Mouse (Mus musculus) hindbrain, embryonic 14.5 days (tissue): ENCODE measurements around the gene Clpx. TPM values are rescaled to one million over a fixed set of nuclear protein-coding genes. Genes with fewer than 3 reads are reported as not detected.

ENCODE experiments used
- ATAC-seq: fragments of 200-750 bp; cut with Nextera tagmentation; 2 replicates; pipeline ENCODE4 v1.8.0; 2017; ENCODE audit warnings: moderate number of reproducible peaks, mild to moderate bottlenecking, moderate TSS enrichment, moderate library complexity; ENCODE audit not compliant: low FRiP score
- DNase-seq: peaks from one replicate; pipeline ENCODE4 v3.0.0-alpha.2; 2015; ENCODE audit warnings: low spot score
- H3K27ac ChIP-seq: fragments of 300-500 bp; sonication (generic); 2 replicates; pipeline ENCODE4 v1.5.1; 2014; ENCODE audit warnings: mild to moderate bottlenecking, moderate library complexity
- H3K27me3 ChIP-seq: fragments of 300-500 bp; sonication (generic); 2 replicates; pipeline ENCODE4 v1.6.1; 2014; ENCODE audit warnings: mild to moderate bottlenecking, low read length, mixed read lengths; ENCODE audit not compliant: control insufficient read depth, insufficient read depth
- H3K36me3 ChIP-seq: fragments of 300-500 bp; sonication (generic); replicated peaks from 2 replicates; pipeline ENCODE4 v1.6.1; 2014; ENCODE audit not compliant: control insufficient read depth, insufficient read depth
- H3K4me1 ChIP-seq: fragments of 300-500 bp; sonication (generic); replicated peaks from 2 replicates; pipeline ENCODE4 v1.6.1; 2014; ENCODE audit warnings: antibody characterized with exemption, low read length, mixed read lengths; ENCODE audit not compliant: control insufficient read depth, insufficient read depth
- H3K4me2 ChIP-seq: fragments of 300-500 bp; sonication (generic); replicated peaks from 2 replicates; pipeline ENCODE4 v1.6.1; 2014; ENCODE audit warnings: mild to moderate bottlenecking, moderate library complexity
- H3K4me3 ChIP-seq: fragments of 300-500 bp; sonication (generic); replicated peaks from 2 replicates; pipeline ENCODE4 v1.5.1; 2014; ENCODE audit warnings: mild to moderate bottlenecking, low read length
- H3K9ac ChIP-seq: fragments of 300-500 bp; sonication (generic); 2 replicates; pipeline ENCODE4 v1.6.1; 2014
- H3K9me3 ChIP-seq: fragments of 300-500 bp; sonication (generic); 2 replicates; pipeline ENCODE4 v1.6.1; 2016; ENCODE audit warnings: low read length; ENCODE audit not compliant: control insufficient read depth
- WGBS: fragments of 180-500 bp; shearing (Covaris S2); extraction: QIAGEN DNeasy Blood & Tissue Kit; methylation state at CpG from one replicate; pipeline ENCODE4 v1.1.7; 2014; 5-methylcytosine and 5-hydroxymethylcytosine counted together
- polyA plus RNA-seq: library from polyadenylated mRNA; unstranded; fragments of >200 nt; fragmentation: Nextera tagmentation; extraction: Ambion mirVana; gene quantifications from 2 replicates; pipeline ENCODE4 v1.2.1, GENCODE M21; 2014

The Clpx gene
- polyA plus RNA-seq, 1 experiment from 2014 or later = 43.7 TPM

DNA sequence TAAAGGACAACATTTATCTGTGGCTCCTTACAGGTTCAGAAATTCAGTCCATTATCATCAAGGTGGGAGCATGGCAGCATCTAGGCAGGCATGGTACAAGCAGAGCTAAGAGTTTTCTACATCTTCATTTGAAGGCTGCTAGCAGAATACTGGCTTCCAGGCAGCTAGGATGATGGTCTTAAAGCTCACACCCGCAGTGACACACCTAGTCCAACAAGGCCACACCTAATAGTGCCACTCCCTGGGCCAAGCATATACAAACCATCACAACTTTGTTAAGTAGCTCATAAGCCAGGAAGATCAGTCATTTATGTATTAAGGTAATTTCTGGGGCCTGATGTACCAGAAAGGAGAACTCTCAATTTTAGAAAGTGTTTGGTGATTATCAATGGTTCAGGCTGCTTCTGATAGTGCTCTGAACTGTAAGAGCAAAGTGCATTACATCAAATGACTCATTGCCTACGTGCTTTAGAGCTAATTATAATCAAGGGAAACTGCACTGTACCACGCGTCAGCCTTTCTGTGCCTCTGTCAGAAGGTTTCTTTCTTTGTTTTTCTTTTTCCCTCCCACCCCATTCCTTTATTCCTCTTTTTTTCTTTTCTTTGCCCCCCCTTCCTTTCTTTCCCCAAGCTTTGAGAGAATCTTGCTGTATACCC lies 8.4 kb downstream of the Clpx start:
- no peak overlapping the region for H3K4me2 ChIP-seq
- no peaks in the 10 kb centered on the region for H3K27me3 ChIP-seq
- WGBS = 97% methylated on average over 4 of the region's 4 CpGs
- no peaks in the 10 kb centered on the region for H3K4me1 ChIP-seq
- H3K36me3 ChIP-seq = peaks cover 82% of the 10 kb centered on the region
- ATAC-seq (no peak), DNase-seq (no peak)
- H3K4me3 ChIP-seq = no peak overlapping the region
- H3K27ac ChIP-seq = no peak overlapping the region
- H3K9me3 ChIP-seq = no peaks in the 10 kb centered on the region
- H3K9ac ChIP-seq = no peak overlapping the region

DNA sequence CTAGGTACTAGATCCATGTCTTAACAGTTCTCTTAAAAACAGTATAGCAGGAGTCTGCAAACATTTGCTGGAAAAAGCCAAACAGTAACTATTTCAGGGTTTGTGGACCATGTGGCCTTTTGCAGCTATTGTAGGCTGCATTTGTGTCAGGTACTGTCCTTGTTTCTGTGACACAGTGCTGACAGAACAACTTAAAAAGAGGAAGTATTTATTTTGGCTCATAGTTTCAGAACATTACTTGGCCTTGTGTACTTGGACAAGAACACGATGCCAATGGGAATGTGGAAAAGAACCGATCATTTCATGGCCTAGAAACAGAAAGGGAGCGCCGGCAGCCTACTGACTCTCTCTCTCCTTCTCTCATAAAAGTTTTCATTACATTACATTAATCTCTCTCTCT lies 9.5 kb downstream of the Clpx start:
- Histone ChIP-seq H3K9me3 (no peaks in the 10 kb centered on the region), H3K27me3 (no peaks in the 10 kb centered on the region), H3K4me2 (no peak overlapping the region), H3K27ac (no peak overlapping the region), H3K4me1 (no peaks in the 10 kb centered on the region), H3K36me3 (peaks cover 82% of the 10 kb centered on the region), H3K4me3 (no peak overlapping the region), H3K9ac (no peak overlapping the region)
- WGBS = 94% methylated on average over 4 of the region's 4 CpGs
- DNase-seq (no peak), ATAC-seq (no peak)

DNA sequence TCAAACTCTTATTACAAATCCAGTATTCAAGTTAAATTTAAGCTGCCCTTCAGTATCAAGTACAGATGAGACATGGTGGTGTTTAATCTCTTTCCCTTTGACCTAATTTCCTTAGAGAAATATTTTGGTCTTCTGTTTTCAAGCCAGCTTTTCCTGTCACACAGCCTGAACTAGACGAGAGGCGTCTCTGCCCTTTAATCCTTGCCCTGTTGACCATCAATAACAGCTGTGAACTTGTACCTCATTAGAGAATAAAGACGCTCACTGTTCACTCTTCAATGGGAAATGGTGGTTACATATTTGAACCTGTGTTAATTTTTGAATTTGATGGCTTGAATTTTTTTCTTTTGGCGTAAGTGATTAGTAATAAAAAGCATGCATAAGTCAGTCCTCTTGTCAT lies 10.2 kb downstream of the Clpx start:
- Histone ChIP-seq H3K27ac (no peak overlapping the region), H3K4me3 (no peak overlapping the region), H3K4me1 (no peaks in the 10 kb centered on the region), H3K27me3 (no peaks in the 10 kb centered on the region), H3K9ac (no peak overlapping the region), H3K36me3 (peaks cover 88% of the 10 kb centered on the region), H3K4me2 (no peak overlapping the region), H3K9me3 (no peaks in the 10 kb centered on the region)
- DNase-seq (no peak), ATAC-seq (no peak)
- 87% methylated on average over 4 of the region's 4 CpGs for WGBS

DNA sequence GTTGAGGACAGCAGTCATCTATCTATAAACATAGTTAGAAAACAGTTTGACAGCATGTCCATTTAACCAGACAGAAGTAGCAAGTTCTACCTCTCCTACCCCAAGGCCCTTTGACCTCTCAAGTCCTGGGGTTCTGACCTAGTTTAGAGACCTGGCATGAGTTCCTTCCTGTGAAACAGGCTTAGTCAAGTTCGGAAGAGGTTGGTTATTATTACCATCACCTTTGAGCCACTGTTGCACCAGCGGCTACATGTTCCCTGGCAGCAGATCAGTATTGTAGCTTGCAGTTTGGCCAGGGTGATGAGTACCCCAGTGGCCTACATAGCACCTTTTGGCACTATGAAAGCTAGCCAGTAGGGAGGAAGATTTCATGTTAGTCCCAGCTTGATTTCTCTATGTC lies 12.6 kb downstream of the Clpx start:
- Histone ChIP-seq H3K9me3 (no peaks in the 10 kb centered on the region), H3K36me3 (peaks cover 82% of the 10 kb centered on the region), H3K27ac (no peak overlapping the region), H3K4me3 (no peak overlapping the region), H3K9ac (no peak overlapping the region), H3K4me1 (no peaks in the 10 kb centered on the region), H3K4me2 (no peak overlapping the region), H3K27me3 (no peaks in the 10 kb centered on the region)
- WGBS = 96% methylated on average over 2 of the region's 2 CpGs
- DNase-seq = no peak
- no peak for ATAC-seq

DNA sequence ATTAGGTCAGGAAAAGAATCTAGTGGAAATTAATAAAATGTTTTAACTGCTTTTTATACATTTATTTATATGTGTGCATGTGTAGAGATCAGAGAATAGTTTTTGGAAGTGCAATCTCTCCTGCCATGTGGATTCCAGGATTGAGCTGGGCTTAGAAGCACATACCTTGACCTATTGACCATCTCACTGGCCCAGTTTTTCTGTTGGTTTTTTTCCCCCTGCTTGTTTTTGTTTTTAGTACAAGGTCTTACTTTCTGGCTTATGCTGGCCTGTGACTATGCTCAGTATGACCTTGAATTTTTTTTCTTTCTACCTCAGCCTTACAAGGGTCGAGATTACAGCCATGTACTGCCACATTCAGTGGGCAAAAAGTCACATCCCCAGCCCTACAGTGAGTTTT lies 14.0 kb downstream of the Clpx start:
- no peaks in the 10 kb centered on the region for H3K4me1 ChIP-seq
- H3K9me3 ChIP-seq = no peaks in the 10 kb centered on the region
- no peak overlapping the region for H3K4me3 ChIP-seq
- WGBS = 88% methylated on average over 1 of the region's 1 CpGs
- H3K27me3 ChIP-seq = no peaks in the 10 kb centered on the region
- H3K4me2 ChIP-seq = no peak overlapping the region
- no peak for DNase-seq
- no peak overlapping the region for H3K9ac ChIP-seq
- no peak overlapping the region for H3K27ac ChIP-seq
- ATAC-seq = no peak
- peaks cover 82% of the 10 kb centered on the region for H3K36me3 ChIP-seq

DNA sequence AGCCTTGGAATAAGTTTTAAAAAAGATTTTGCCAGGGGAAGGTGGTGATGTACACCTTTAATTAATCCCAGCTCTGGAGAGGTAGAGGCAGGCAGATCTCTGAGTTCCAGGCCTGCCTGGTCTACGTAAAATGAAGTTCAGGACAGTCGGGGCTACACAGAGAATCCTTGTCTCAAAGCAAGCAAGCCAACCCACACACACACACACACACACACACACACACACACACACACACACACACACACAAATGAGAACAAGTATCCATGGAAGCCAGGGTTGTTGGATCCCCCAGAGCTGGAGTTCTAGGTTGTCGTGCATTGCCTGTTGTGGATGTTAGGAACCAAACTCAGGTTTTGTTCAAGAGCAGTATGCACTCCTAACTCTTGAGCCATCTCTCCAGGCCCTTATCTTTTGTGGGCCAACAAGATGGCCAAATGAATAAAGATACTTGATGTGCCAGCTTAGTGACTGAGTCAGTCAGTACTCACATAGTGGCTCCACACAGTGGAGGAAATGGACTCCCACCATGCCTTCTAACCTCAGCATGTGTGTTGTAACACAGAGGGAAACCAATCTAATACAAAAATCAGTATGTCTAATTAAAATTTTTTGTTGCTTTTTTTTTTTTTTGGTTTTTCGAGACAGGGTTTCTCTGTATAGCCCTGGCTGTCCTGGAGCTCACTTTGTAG lies 18.8 kb downstream of the Clpx start:
- H3K27ac ChIP-seq = no peak overlapping the region
- H3K4me2 ChIP-seq = no peak overlapping the region
- no peaks in the 10 kb centered on the region for H3K27me3 ChIP-seq
- H3K9me3 ChIP-seq = no peaks in the 10 kb centered on the region
- DNase-seq (no peak), ATAC-seq (no peak)
- H3K9ac ChIP-seq = no peak overlapping the region
- H3K4me1 ChIP-seq = no peaks in the 10 kb centered on the region
- WGBS = 96% methylated on average over 4 of the region's 4 CpGs
- H3K36me3 ChIP-seq = peaks cover 73% of the 10 kb centered on the region
- H3K4me3 ChIP-seq = no peak overlapping the region

DNA sequence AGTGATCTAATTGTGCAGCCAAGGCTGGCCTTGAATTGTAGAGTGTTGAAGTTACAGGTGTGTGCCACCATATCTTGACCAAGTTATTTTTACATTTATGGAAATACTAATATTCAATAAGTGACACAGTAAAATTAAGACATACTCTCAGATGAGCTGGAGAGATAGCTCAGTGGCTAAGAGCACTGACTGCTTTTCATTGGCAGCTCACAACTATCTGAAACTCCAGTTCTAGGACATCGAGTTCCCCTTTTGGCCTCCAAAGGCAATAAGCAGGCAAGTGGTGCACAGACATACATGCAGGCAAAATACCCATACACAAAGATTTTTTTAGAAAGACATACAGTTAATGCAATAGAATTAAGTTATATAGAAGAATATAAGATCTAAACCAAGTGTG lies 19.8 kb downstream of the Clpx start:
- Histone ChIP-seq H3K9me3 (no peaks in the 10 kb centered on the region), H3K4me3 (no peak overlapping the region), H3K4me1 (no peaks in the 10 kb centered on the region), H3K27me3 (no peaks in the 10 kb centered on the region), H3K9ac (no peak overlapping the region), H3K27ac (no peak overlapping the region), H3K4me2 (no peak overlapping the region), H3K36me3 (peaks cover 72% of the 10 kb centered on the region)
- ATAC-seq (no peak), DNase-seq (no peak)
- 100% methylated on average over 1 of the region's 1 CpGs for WGBS

DNA sequence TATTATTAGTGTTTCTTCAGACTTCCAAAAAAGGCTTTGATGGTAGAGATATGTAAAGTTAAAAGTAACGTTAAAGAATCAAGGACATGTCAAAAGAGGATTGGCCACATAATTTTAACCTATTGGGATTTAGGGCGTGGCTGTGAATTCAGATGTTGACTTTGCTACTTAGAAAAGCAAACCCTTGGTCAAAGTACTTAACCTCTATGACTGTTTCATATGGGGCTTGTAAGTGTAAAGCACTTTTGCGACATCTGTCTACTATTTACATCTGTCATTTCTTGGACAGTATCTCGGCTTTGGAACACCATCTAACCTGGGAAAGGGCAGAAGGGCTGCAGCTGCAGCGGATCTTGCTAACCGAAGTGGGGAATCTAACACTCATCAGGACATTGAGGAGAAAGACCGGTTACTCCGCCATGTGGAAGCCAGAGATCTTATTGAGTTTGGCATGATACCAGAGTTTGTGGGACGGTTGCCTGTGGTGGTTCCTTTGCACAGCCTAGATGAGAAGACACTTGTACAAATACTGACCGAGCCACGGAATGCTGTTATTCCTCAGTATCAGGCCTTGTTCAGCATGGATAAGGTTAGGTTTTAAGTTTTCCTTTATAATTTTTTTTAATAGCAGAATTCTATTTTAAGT lies 28.3 kb downstream of the Clpx start:
- Histone ChIP-seq H3K27ac (no peak overlapping the region), H3K27me3 (no peaks in the 10 kb centered on the region), H3K9ac (no peak overlapping the region), H3K4me1 (no peaks in the 10 kb centered on the region), H3K9me3 (no peaks in the 10 kb centered on the region), H3K4me3 (no peak overlapping the region), H3K36me3 (peaks cover 92% of the 10 kb centered on the region), H3K4me2 (no peak overlapping the region)
- WGBS = 94% methylated on average over 11 of the region's 11 CpGs
- ATAC-seq (no peak), DNase-seq (no peak)

DNA sequence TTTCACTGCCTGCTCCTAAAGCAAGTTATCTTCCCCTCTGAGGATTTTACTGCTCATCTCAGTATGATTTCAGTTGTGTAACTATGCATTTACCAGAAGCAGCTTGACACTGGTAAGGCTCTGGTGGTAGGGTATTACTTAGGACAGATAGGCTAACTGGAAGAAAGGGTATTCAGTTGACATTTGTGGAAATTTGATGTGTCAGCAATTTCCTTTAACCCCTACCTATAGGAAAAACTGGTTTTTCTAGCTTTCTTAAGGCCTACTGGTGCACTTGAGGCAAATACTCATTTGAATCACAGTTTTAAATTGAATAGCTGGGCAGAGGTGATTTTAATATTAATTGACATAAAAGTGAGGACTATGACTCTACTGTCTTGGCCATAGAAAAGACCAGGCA lies 31.9 kb downstream of the Clpx start:
- ATAC-seq (no peak), DNase-seq (no peak)
- no peak overlapping the region for H3K9ac ChIP-seq
- H3K9me3 ChIP-seq = no peaks in the 10 kb centered on the region
- H3K4me1 ChIP-seq = no peaks in the 10 kb centered on the region
- no peak overlapping the region for H3K4me3 ChIP-seq
- H3K27me3 ChIP-seq = no peaks in the 10 kb centered on the region
- no peak overlapping the region for H3K27ac ChIP-seq
- no peak overlapping the region for H3K4me2 ChIP-seq
- peaks cover 91% of the 10 kb centered on the region for H3K36me3 ChIP-seq
